Mouse (Mus musculus): ENCODE measurements around the gene Cacna1e.

Gene Cacna1e

GRCm38 (mm10) chr1:154836473-154836872, 47.8 kb downstream of the Cacna1e start:
- no peak for DNase-seq

DNA sequence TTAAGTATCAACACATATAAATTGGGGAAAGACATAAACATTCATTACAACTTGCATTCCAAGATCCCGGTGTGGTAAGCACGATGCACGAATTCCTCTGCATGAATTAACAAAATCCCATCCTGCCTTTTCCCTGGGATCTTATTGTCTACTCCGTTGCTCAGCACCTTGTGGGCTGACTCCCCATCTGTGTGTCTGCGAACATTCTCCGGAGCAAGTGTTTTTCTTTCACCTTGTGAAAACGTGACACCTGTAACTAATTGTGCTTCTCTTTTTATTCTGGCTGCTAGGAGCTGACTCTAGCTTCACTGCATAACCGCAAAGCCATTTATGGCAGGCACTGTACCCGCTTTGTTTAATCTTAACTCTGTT, 52.1 kb downstream of the Cacna1e start:
- DNase-seq, result no peak

GRCm38 (mm10) chr1:154831269-154832167, 52.8 kb downstream of the Cacna1e start:
- no peak for DNase-seq

- no peak for DNase-seq
Observed at GRCm38 (mm10) chr1:154830051-154830450, 54.2 kb downstream of the Cacna1e start.

DNA sequence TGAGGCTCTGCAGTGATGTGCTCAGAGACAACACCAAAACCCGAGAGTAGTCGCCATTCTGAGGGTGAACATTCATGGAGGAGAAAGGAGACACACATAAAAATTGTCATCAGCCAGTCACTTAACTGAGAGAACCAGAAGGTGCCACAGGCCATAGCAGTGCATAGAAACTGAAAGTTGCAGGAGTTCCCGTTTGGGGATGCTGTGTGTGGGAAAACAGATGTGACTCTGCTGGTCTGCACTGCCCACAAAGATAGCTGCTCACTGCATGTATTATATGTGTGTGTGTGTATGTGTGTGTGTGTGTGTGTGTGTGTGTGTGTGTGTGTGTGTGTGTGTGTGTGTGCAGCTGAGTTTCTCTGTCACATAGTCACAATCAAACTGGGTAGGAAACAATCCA, 61.2 kb downstream of the Cacna1e start:
- DNase-seq, result no peak

- DNase-seq, result no peak
Observed at GRCm38 (mm10) chr1:154820422-154820821, 63.9 kb downstream of the Cacna1e start.

GRCm38 (mm10) chr1:154819960-154820359, 64.3 kb downstream of the Cacna1e start:
- DNase-seq, result no peak

- DNase-seq, result no peak
Observed at GRCm38 (mm10) chr1:154818742-154819141, 65.6 kb downstream of the Cacna1e start.

DNA sequence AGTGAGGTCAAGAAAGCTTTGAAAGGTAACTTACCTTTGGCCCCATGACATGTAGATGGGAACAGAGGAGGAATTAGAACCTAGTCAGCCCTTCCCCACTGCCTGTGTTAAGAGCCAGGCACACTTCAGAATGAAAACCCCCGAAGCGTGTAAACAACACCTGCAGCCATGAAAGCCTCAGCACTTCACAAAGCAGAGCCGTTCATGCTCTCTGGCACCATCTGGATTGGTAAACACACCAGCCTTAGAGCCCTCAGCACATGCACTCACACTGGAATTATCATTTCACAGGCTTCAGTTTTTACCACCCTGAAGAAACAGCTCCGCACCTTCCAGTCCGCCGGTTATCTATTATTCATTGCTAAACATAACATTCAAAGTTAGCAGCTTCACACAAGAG, 67.5 kb downstream of the Cacna1e start:
- DNase-seq, result no peak

GRCm38 (mm10) chr1:154816267-154816666, 68.0 kb downstream of the Cacna1e start:
- no peak for DNase-seq

GRCm38 (mm10) chr1:154805742-154806141, 78.6 kb downstream of the Cacna1e start:
- no peak for DNase-seq

GRCm38 (mm10) chr1:154805038-154805437, 79.3 kb downstream of the Cacna1e start:
- no peak for DNase-seq

- DNase-seq, result no peak
Observed at GRCm38 (mm10) chr1:154802301-154802904, 81.9 kb downstream of the Cacna1e start.

- DNase-seq, result no peak
Observed at GRCm38 (mm10) chr1:154799257-154799656, 85.0 kb downstream of the Cacna1e start.

DNA sequence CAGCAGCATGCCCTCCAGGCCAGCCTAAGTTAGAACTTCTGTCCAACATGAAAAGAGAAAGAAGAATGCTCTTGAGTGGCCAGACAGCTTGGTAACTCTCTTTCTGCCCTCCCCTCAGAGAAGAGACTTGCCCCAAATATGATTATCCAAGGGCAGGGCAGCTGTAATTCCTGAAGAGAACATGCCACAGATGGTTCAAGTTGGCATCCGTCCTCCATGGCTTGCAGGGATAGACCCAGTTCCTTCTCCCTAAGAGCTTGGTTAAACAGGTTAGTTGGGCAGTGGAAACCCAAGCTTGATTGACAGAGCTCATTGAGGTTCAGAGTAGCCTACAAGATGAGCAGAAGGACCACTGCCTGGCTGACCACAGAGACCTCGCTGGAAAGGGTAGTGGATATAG, 85.5 kb downstream of the Cacna1e start:
- DNase-seq, result no peak

GRCm38 (mm10) chr1:154796685-154797084, 87.6 kb downstream of the Cacna1e start:
- DNase-seq, result peak; percentile 33

DNA sequence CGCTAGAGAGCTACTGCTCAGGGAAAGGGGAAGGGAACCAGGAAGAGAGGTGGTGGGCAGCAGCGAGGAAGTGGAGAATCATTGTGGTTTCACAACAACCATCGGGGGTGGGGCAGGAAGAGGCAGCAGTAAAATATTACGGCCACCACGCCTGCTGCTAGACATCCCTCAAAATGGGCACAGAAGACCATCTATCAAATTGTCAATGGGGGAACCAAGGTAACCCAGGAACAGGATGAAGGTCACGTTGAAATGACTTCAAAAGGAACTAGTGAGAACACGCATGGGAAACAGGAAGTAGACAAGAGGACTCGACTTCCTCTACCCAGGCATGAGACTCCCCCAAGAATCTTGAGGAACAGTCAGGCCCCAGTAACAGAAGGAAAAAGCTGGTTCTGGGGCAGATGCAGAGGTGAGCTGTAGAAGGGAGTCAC, 89.8 kb downstream of the Cacna1e start:
- no peak for DNase-seq

- DNase-seq, result no peak
Observed at GRCm38 (mm10) chr1:154791544-154792174, 92.6 kb downstream of the Cacna1e start.

DNA sequence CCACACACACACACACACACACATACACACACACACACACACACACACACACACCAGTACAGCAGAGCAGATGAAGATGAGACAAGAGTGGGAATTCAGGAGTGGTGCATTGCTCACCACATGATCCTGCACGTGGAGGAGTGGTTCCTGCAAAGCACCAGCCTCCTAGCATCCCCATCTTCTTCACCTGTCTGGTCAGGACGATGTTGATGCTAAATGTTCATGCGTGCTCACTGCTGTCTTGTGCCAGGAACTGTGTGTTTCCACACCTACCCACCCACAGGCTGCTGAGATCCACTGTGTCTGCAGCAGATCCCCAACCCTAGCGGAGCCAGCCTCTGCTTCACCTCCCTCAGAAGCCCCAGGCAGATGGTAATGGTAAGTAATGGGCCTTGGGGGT, 95.8 kb downstream of the Cacna1e start:
- no peak for DNase-seq

- peak; percentile 72 for DNase-seq
Observed at GRCm38 (mm10) chr1:154788069-154788468, 96.2 kb downstream of the Cacna1e start.

DNA sequence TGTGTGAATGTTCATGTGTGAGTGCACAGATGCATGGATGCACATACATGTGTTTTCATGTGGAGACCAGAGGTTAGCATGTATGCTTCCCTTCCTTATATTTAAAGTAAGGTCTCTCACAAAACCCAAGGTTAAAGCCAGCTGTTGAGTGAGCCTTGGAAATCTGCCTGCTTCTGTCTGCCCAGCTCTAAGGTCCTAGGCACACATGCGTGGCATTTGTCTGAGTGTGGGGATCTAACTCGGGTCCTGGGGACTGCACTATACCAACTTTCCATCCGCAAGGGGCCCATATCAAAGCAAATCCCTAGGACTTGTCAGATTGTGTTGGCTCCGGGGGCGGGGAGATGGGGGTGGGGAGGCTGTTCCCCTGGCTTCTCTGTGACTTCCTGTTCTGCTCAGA, 96.9 kb downstream of the Cacna1e start:
- DNase-seq, result no peak

GRCm38 (mm10) chr1:154786243-154786669, 98.0 kb downstream of the Cacna1e start:
- peak; percentile 76 for DNase-seq

- DNase-seq, result no peak
Observed at GRCm38 (mm10) chr1:154784862-154785261, 99.4 kb downstream of the Cacna1e start.

DNA sequence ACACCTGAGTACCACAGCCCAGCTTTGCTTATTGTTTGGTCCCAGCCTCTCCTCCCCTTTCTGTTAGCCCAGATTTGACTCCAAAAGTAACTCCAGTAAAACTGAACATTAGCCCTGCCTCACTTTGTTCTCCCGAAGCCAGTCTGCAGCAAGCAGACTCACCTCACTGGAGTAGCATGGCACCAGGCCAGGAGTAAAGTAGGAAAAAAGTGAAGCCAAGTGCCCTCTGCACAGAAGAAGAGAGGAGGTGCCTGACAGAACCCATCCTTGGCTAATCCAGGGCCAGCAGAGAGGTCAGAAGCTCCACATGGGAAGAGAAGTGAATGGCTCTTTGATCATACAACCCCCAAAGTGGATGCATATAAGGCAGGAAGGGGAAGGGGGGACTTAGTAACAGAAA, 100.8 kb downstream of the Cacna1e start:
- DNase-seq, result no peak

Measured in kidney, adult 18-20 months (tissue).